Mouse (Mus musculus): ENCODE data around the gene Tapbpl. TPM values are rescaled to one million over a fixed set of nuclear protein-coding genes. Genes with fewer than 3 reads are reported as not detected.

Tapbpl gene
- 10.2 and 11.4 TPM in 2 replicates for polyA plus RNA-seq (2015; fragmentation: Nextera tagmentation; extraction: Ambion mirVana)

GRCm38 (mm10) chr6:125231117-125232044 is at the start of gene Tapbpl:
Tapbpl (minus strand) TSS chr6:125231860.

GRCm38 (mm10) chr6:125236782-125237181 is 5.1 kb upstream of the Tapbpl start, which contains the start of gene Cd27:
Cd27 (minus strand) TSS chr6:125237010.

DNA sequence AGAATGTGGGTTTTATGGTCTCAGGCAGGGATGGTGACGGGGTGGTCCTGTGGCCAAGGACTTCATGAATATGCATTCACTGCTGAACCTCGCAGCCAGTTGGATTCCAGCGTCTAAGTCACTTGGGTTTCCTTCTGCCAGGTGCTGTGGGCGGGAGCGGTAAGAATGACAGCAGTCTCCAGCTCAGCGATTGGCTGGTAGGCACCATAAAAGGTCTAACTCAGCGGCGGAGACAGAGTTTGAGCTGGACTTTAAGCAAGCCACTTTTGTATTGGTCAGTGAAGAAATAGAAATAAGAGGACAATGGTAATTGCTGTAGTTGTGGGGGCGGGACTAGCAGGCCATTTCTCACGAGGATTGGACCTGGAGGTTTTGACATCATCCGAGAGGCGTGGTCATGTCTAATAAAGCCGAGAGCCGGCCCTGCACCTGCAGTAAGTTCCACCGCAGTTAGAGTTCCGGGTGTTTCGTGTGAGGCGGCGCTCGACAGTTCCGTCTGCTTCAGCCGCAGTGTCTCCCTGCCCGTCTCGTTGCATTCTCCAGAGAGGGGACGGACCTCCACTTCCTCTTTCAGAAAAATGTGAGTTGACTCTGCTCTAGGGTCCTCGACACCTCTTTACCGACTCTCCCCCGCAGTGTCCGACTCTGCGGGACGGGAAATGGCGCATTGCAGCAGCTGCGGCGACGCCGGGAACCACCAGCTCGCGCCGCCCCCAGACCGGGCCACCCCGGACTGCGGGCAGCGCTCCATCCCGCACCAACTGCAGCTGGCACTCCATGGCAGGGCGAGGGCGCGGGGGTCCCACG is 16.3 kb downstream of the Tapbpl start, which contains the start of gene Vamp1:
Gene Vamp1, plus strand, starts transcription at position 404 of the 807 bp plus-strand sequence.

DNA sequence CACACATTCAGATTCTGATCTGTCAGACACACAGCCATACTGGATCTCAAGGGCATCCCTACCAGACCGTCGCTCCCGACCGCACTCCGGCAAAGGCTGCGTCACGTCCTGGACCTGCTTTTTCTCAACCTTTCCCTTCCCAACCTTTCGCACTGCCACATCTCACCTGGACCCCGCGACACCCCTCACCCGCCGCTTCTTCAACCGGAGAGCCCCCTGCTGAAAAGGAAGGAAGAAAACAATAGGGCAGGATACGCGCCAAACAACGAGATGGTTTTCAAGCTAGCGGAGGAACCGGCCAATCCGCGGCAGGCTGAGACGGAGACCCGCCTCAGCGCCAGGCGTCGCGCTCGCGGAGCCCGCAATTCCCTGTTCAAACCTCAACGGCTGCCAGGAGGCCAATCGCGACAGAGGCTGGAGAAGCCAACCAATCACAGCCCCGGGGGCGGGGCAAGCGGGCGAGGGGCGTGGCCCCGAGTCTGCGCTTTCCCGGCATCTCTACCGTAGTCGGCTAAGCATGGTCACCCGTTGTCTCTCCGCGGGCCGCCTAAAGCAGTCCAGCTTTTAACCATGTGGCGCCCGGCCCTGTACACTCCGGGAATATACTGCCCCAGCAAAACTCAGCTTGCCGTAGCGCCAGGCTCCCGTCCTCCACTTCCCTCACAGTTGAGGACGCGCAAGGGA is 40.2 kb downstream of the Tapbpl start, which contains the start of the genes Ncapd2 and Mrpl51:
Gene Ncapd2, minus strand, starts transcription at position 370 of the 684 bp plus-strand sequence.
Gene Mrpl51, plus strand, starts transcription at position 470 of the 684 bp plus-strand sequence.

Small RNA genes within 50 kb of the gene (microRNA-seq; reads per million reads assigned to microRNA genes)
- gene Mir3098 (ENCODE audit: borderline replicate concordance, insufficient number of aligned reads) = not detected
- gene Mir8113 (ENCODE audit: borderline replicate concordance, insufficient number of aligned reads) = not detected

Other genes starting within 250 kb of the Tapbpl start
- 4.0 and 7.4 TPM in 2 replicates for gene Pianp, start 235.2 kb downstream of the Tapbpl start, polyA plus RNA-seq (2015; fragmentation: Nextera tagmentation; extraction: Ambion mirVana)
- 6.6 and 10.5 TPM in 2 replicates for gene Zfp384, start 222.7 kb downstream of the Tapbpl start, polyA plus RNA-seq (2015; fragmentation: Nextera tagmentation; extraction: Ambion mirVana)
- gene Ing4, start 192.1 kb downstream of the Tapbpl start, polyA plus RNA-seq (2015; fragmentation: Nextera tagmentation; extraction: Ambion mirVana) = 90.1 and 150 TPM in 2 replicates
- gene Acrbp, start 182.2 kb downstream of the Tapbpl start, polyA plus RNA-seq (2015; fragmentation: Nextera tagmentation; extraction: Ambion mirVana) = 3.2 and 3.4 TPM in 2 replicates
- gene Lpar5, start 163.9 kb downstream of the Tapbpl start, polyA plus RNA-seq (2015; fragmentation: Nextera tagmentation; extraction: Ambion mirVana) = 0.37 and 0.96 TPM in 2 replicates
- 41.4 and 42.5 TPM in 2 replicates for gene Chd4, start 135.9 kb downstream of the Tapbpl start, polyA plus RNA-seq (2015; fragmentation: Nextera tagmentation; extraction: Ambion mirVana)
- 17.8 and 24.3 TPM in 2 replicates for gene Nop2, start 100.0 kb downstream of the Tapbpl start, polyA plus RNA-seq (2015; fragmentation: Nextera tagmentation; extraction: Ambion mirVana)
- 14.3 and 19.4 TPM in 2 replicates for gene Iffo1, start 86.6 kb downstream of the Tapbpl start, polyA plus RNA-seq (2015; fragmentation: Nextera tagmentation; extraction: Ambion mirVana)
- gene Gapdh, start 65.4 kb downstream of the Tapbpl start, polyA plus RNA-seq (2015; fragmentation: Nextera tagmentation; extraction: Ambion mirVana) = 886 and 1,355 TPM in 2 replicates
- 27.6 and 29.4 TPM in 2 replicates for gene Ncapd2, start 40.2 kb downstream of the Tapbpl start, polyA plus RNA-seq (2015; fragmentation: Nextera tagmentation; extraction: Ambion mirVana)
- gene Mrpl51, start 40.1 kb downstream of the Tapbpl start, polyA plus RNA-seq (2015; fragmentation: Nextera tagmentation; extraction: Ambion mirVana) = 244 and 300 TPM in 2 replicates
- gene Vamp1, start 16.3 kb downstream of the Tapbpl start, polyA plus RNA-seq (2015; fragmentation: Nextera tagmentation; extraction: Ambion mirVana) = 5.4 and 12.5 TPM in 2 replicates
- 1.4 and 6.7 TPM in 2 replicates for gene Cd27, start 5.2 kb upstream of the Tapbpl start, polyA plus RNA-seq (2015; fragmentation: Nextera tagmentation; extraction: Ambion mirVana)
- not detected in 2 replicates for gene Tuba3a, start 54.2 kb upstream of the Tapbpl start, polyA plus RNA-seq (2015; fragmentation: Nextera tagmentation; extraction: Ambion mirVana)
- 50.3 and 70.1 TPM in 2 replicates for gene Ltbr, start 82.0 kb upstream of the Tapbpl start, polyA plus RNA-seq (2015; fragmentation: Nextera tagmentation; extraction: Ambion mirVana)
- gene Scnn1a, start 88.8 kb upstream of the Tapbpl start, polyA plus RNA-seq (2015; fragmentation: Nextera tagmentation; extraction: Ambion mirVana) = 1.2 and 1.6 TPM in 2 replicates
- gene Tnfrsf1a, start 117.5 kb upstream of the Tapbpl start, polyA plus RNA-seq (2015; fragmentation: Nextera tagmentation; extraction: Ambion mirVana) = 86.6 and 158 TPM in 2 replicates
- 0.30 and 0.51 TPM in 2 replicates for gene Plekhg6, start 148.9 kb upstream of the Tapbpl start, polyA plus RNA-seq (2015; fragmentation: Nextera tagmentation; extraction: Ambion mirVana)

Data from adrenal gland, postnatal 0 days (tissue).